Mouse (Mus musculus) brain, embryonic 14.5 days (tissue): Measurements from ENCODE around the gene Tnk1. TPM values are rescaled to one million over a fixed set of nuclear protein-coding genes. Genes with fewer than 3 reads are reported as not detected.

Experiments used
- DNase-seq: peaks from one replicate; pipeline ENCODE4 v3.0.0-alpha.2; 2011; ENCODE audit warnings: low read depth
- CTCF ChIP-seq: fragments of 200-500 bp; IDR thresholded peaks from 2 replicates; pipeline ENCODE4 v1.5.1; 2012; ENCODE audit warnings: inconsistent platforms, mild to moderate bottlenecking, moderate library complexity, borderline replicate concordance; ENCODE audit not compliant: insufficient read depth, insufficient read length; ENCODE audit errors: extremely low read depth
- POLR2A ChIP-seq: fragments of 200-500 bp; IDR thresholded peaks from 2 replicates; pipeline ENCODE4 v1.6.1; 2012; ENCODE audit warnings: mild to moderate bottlenecking, inconsistent platforms, borderline replicate concordance; ENCODE audit not compliant: poor library complexity, insufficient read depth, insufficient read length, severe bottlenecking; ENCODE audit errors: extremely low read depth
- polyA plus RNA-seq: library from polyadenylated mRNA; depleted of rRNA; stranded (reverse); fragments of >200 nt; gene quantifications from 2 replicates; pipeline ENCODE4 v1.2.3, GENCODE M21; 2012; rRNA removed

Tnk1 gene
- polyA plus RNA-seq, 1 experiment: 0.29 TPM

DNA sequence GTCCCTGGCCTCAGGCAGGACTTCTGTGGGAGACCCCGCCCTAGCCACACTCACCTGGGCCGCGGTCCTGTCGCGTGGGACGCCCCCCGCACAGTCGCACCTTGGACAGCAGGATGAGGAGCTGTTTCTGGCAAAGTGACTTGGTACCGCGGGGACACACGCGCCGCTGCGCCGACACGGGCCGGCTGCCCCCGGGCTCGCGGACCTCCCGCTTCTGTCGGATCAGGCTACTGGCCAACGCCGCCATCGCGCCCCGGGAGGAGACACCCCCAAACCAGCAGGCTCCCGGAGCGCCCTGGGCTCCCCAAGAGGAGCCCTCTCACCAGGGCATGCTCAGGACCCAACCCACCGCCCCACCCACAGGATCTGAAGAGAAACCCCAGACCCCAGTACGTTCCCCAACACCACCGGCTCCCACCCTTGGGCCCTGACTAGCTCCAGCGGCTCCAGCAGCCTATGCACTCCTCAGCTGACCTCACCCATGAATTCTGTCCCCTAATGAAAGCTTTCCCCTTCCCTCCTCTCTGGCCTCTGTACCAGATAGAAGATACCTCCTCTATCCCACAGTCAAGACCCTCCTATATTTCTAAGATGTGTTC lies 57.1 kb downstream of the Tnk1 start, which contains the start of gene Fgf11:
Gene Fgf11 (minus strand): TSS at position 479 of the 599 bp plus-strand sequence.
- no peak for DNase-seq

More for the DNA sequence above, 57.1 kb downstream of the Tnk1 start, which contains the start of gene Fgf11:
- TF ChIP-seq POLR2A (no peak), CTCF (no peak)

Other genes with a start within 250 kb of the Tnk1 start
- 0.08 TPM in 1 of 2 replicates, not detected in the other for gene Shbg, start 240.8 kb downstream of the Tnk1 start, polyA plus RNA-seq
- 13.7 and 17.8 TPM in 2 replicates for gene Sat2, start 236.7 kb downstream of the Tnk1 start, polyA plus RNA-seq
- gene Fxr2, start 225.7 kb downstream of the Tnk1 start, polyA plus RNA-seq: 129 and 151 TPM in 2 replicates
- 0.42 TPM in 1 of 2 replicates, not detected in the other for gene Sox15, start 203.4 kb downstream of the Tnk1 start, polyA plus RNA-seq
- gene Mpdu1, start 196.1 kb downstream of the Tnk1 start, polyA plus RNA-seq: 133 and 185 TPM in 2 replicates
- 7.8 and 10.8 TPM in 2 replicates for gene Cd68, start 192.6 kb downstream of the Tnk1 start, polyA plus RNA-seq
- gene Eif4a1, start 186.3 kb downstream of the Tnk1 start, polyA plus RNA-seq: 894 and 1,040 TPM in 2 replicates
- 139 and 167 TPM in 2 replicates for gene Senp3, start 176.6 kb downstream of the Tnk1 start, polyA plus RNA-seq
- gene Tnfsf13, start 172.9 kb downstream of the Tnk1 start, polyA plus RNA-seq: 0.55 and 0.71 TPM in 2 replicates
- gene Tnfsf12, start 162.9 kb downstream of the Tnk1 start, polyA plus RNA-seq: 5.3 and 6.0 TPM in 2 replicates
- gene Tnfsfm13, start 162.6 kb downstream of the Tnk1 start, polyA plus RNA-seq: 0.77 and 1.2 TPM in 2 replicates
- gene Polr2a, start 100.1 kb downstream of the Tnk1 start, polyA plus RNA-seq: 35.8 and 71.0 TPM in 2 replicates
- 0.68 and 1.1 TPM in 2 replicates for gene Slc35g3, start 96.8 kb downstream of the Tnk1 start, polyA plus RNA-seq
- 10.0 and 12.1 TPM in 2 replicates for gene Zbtb4, start 92.8 kb downstream of the Tnk1 start, polyA plus RNA-seq
- gene Chrnb1, start 62.8 kb downstream of the Tnk1 start, polyA plus RNA-seq: 3.0 and 4.2 TPM in 2 replicates
- gene Fgf11, start 56.9 kb downstream of the Tnk1 start, polyA plus RNA-seq: 20.4 and 20.9 TPM in 2 replicates
- 0.30 and 0.36 TPM in 2 replicates for gene Tmem102, start 53.1 kb downstream of the Tnk1 start, polyA plus RNA-seq
- gene Gm39566, start 43.4 kb downstream of the Tnk1 start, polyA plus RNA-seq: not detected in 2 replicates
- not detected in 2 replicates for gene Spem2, start 40.3 kb downstream of the Tnk1 start, polyA plus RNA-seq
- 1.3 and 1.4 TPM in 2 replicates for gene Spem1, start 36.5 kb downstream of the Tnk1 start, polyA plus RNA-seq
- gene Nlgn2, start 20.9 kb downstream of the Tnk1 start, polyA plus RNA-seq: 123 and 183 TPM in 2 replicates
- gene Tmem256, start 20.2 kb downstream of the Tnk1 start, polyA plus RNA-seq: 167 and 271 TPM in 2 replicates
- 86.3 and 105 TPM in 2 replicates for gene Plscr3, start 12.4 kb downstream of the Tnk1 start, polyA plus RNA-seq
- not detected in 2 replicates for gene Tmem95, start 19.3 kb upstream of the Tnk1 start, polyA plus RNA-seq
- 1.6 and 1.9 TPM in 2 replicates for gene Kctd11, start 22.7 kb upstream of the Tnk1 start, polyA plus RNA-seq
- gene Acap1, start 36.8 kb upstream of the Tnk1 start, polyA plus RNA-seq: 0.59 and 0.82 TPM in 2 replicates
- gene 2810408A11Rik, start 42.3 kb upstream of the Tnk1 start, polyA plus RNA-seq: 8.5 and 9.5 TPM in 2 replicates
- gene Neurl4, start 42.3 kb upstream of the Tnk1 start, polyA plus RNA-seq: 118 and 129 TPM in 2 replicates
- gene Gps2, start 55.2 kb upstream of the Tnk1 start, polyA plus RNA-seq: 80.8 and 109 TPM in 2 replicates
- 727 and 821 TPM in 2 replicates for gene Eif5a, start 63.2 kb upstream of the Tnk1 start, polyA plus RNA-seq
- 45.0 and 67.9 TPM in 2 replicates for gene Ybx2, start 77.1 kb upstream of the Tnk1 start, polyA plus RNA-seq
- 5.2 and 12.5 TPM in 2 replicates for gene Slc2a4, start 89.5 kb upstream of the Tnk1 start, polyA plus RNA-seq
- gene Cldn7, start 106.0 kb upstream of the Tnk1 start, polyA plus RNA-seq: 0.33 and 0.38 TPM in 2 replicates
- gene Ctdnep1, start 122.4 kb upstream of the Tnk1 start, polyA plus RNA-seq: 98.1 and 110 TPM in 2 replicates
- 127 and 159 TPM in 2 replicates for gene Elp5, start 123.8 kb upstream of the Tnk1 start, polyA plus RNA-seq
- gene Gabarap, start 132.4 kb upstream of the Tnk1 start, polyA plus RNA-seq: 457 and 501 TPM in 2 replicates
- gene Phf23, start 137.0 kb upstream of the Tnk1 start, polyA plus RNA-seq: 49.2 and 54.9 TPM in 2 replicates
- gene Dvl2, start 141.9 kb upstream of the Tnk1 start, polyA plus RNA-seq: 36.8 and 45.7 TPM in 2 replicates
- gene Acadvl, start 156.7 kb upstream of the Tnk1 start, polyA plus RNA-seq: 36.0 and 43.9 TPM in 2 replicates
- 231 and 306 TPM in 2 replicates for gene Dlg4, start 158.2 kb upstream of the Tnk1 start, polyA plus RNA-seq
- gene Asgr1, start 195.4 kb upstream of the Tnk1 start, polyA plus RNA-seq: 1.2 and 1.8 TPM in 2 replicates
- 0.09 TPM in 1 of 2 replicates, not detected in the other for gene Asgr2, start 233.9 kb upstream of the Tnk1 start, polyA plus RNA-seq